Mouse (Mus musculus) liver, embryonic 14.5 days (tissue): Measurements from ENCODE around the gene Ifitm6.

ENCODE experiments used
- CTCF ChIP-seq: IDR thresholded peaks from 2 replicates; pipeline ENCODE4 v1.5.1; 2016; ENCODE audit warnings: antibody characterized with exemption, low read depth, control low read depth
- EP300 ChIP-seq: IDR thresholded peaks from 2 replicates; pipeline ENCODE4 v1.6.1; 2016; ENCODE audit warnings: antibody characterized with exemption, low read depth

DNA sequence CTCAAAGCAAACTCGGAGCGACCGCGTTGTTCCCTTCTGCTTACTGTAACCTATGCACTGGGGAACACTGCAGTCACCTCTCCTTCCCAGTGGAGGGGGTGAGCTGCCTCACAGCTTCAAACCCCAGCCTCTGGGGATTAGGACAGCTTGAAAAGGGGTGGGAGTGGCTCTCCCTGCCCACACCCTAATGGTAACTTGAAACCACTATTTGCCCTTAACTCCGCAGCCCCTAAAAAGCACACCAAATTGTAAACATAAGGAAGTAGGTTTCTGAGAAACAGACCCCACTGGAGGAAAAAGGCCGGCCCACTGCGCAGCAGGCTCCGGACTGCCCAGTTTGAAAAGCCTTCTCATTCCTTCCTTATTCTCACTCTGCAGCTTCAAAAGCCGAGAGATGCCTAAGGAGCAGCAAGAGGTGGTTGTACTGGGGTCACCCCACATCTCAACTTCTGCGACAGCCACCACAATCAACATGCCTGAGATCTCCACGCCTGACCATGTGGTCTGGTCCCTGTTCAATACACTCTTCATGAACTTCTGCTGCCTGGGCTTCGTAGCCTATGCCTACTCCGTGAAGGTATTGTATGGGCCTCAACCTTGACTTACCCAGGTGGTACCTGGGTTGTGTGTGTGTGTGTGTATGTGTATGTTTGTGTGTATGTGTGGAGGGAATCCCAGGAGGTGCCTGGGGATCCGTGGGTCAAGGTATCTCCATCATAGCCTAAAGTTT lies 49.7 kb downstream of the Ifitm6 start:
- TF ChIP-seq EP300: no peak
- no peak for TF ChIP-seq CTCF
